Mouse (Mus musculus): ENCODE measurements around the gene Fam104a. TPM values are rescaled to one million over a fixed set of nuclear protein-coding genes. Genes with fewer than 3 reads are reported as not detected.
A peak's percentile ranks its signal among the peaks of the same experiment; 100 is the strongest.

The Fam104a gene
- total and polyA plus RNA-seq, 2 experiments from 2014 or later, result 30.1 to 46.3 TPM

- no peak for DNase-seq (ENCODE audit: low spot score)
Measured at GRCm38 (mm10) chr11:113691318-113691717, 7.4 kb upstream of the Fam104a start.

GRCm38 (mm10) chr11:113690506-113690905 lies 6.6 kb upstream of the Fam104a start:
- DNase-seq (ENCODE audit: low spot score), result no peak
- H3K36me3 ChIP-seq (ENCODE audit: insufficient read depth, low read length), result peaks cover 51% of the 10 kb centered on the region

More at GRCm38 (mm10) chr11:113691318-113691717, 7.4 kb upstream of the Fam104a start:
- no peak for ATAC-seq (ENCODE audit: low FRiP score)
- TF ChIP-seq CTCF (IDR thresholded peaks at IDR 0.05), result no peak
- Histone ChIP-seq H3K36me3 (ENCODE audit: insufficient read depth, low read length) (peaks cover 53% of the 10 kb centered on the region), H3K4me3 (ENCODE audit: low read depth, low read length) (no peak overlapping the region), H3K4me2 (ENCODE audit: low read depth, low read length, poor library complexity, severe bottlenecking) (no peak overlapping the region), H3K9ac (replicated peaks; ENCODE audit: low read length, poor library complexity, severe bottlenecking) (no peak overlapping the region), H3K27ac (ENCODE audit: low read depth, low read length) (no peak overlapping the region), H3K4me1 (ENCODE audit: insufficient read depth, low read length) (no peaks in the 10 kb centered on the region), H3K9me3 (ENCODE audit: low read length) (no peaks in the 10 kb centered on the region), H3K27me3 (ENCODE audit: insufficient read depth, low read length) (no peaks in the 10 kb centered on the region)
- 96% methylated on average over 5 of the region's 5 CpGs for WGBS

GRCm38 (mm10) chr11:113687031-113687430 lies 3.1 kb upstream of the Fam104a start:
- no peaks in the 10 kb centered on the region for H3K27me3 ChIP-seq (ENCODE audit: insufficient read depth, low read length)
- peaks cover 12% of the 10 kb centered on the region for H3K4me1 ChIP-seq (ENCODE audit: insufficient read depth, low read length)
- no peak overlapping the region for H3K4me3 ChIP-seq (ENCODE audit: low read depth, low read length)
- H3K9me3 ChIP-seq (ENCODE audit: low read length), result no peaks in the 10 kb centered on the region
- no peak for TF ChIP-seq CTCF (IDR thresholded peaks at IDR 0.05)
- ATAC-seq (ENCODE audit: low FRiP score) (no peak), DNase-seq (ENCODE audit: low spot score) (no peak)
- H3K36me3 ChIP-seq (ENCODE audit: insufficient read depth, low read length), result peaks cover 24% of the 10 kb centered on the region
- H3K27ac ChIP-seq (ENCODE audit: low read depth, low read length), result no peak overlapping the region
- no peak overlapping the region for H3K4me2 ChIP-seq (ENCODE audit: low read depth, low read length, poor library complexity, severe bottlenecking)
- WGBS, result 58% methylated on average over 2 of the region's 2 CpGs
- H3K9ac ChIP-seq (replicated peaks; ENCODE audit: low read length, poor library complexity, severe bottlenecking), result no peak overlapping the region

More at GRCm38 (mm10) chr11:113690506-113690905, 6.6 kb upstream of the Fam104a start:
- TF ChIP-seq CTCF (IDR thresholded peaks at IDR 0.05), result no peak
- ATAC-seq (ENCODE audit: low FRiP score), result no peak
- H3K4me1 ChIP-seq (ENCODE audit: insufficient read depth, low read length), result no peaks in the 10 kb centered on the region
- H3K9ac ChIP-seq (replicated peaks; ENCODE audit: low read length, poor library complexity, severe bottlenecking), result no peak overlapping the region
- H3K27ac ChIP-seq (ENCODE audit: low read depth, low read length), result no peak overlapping the region
- no peaks in the 10 kb centered on the region for H3K9me3 ChIP-seq (ENCODE audit: low read length)
- 90% methylated on average over 12 of the region's 12 CpGs for WGBS
- no peaks in the 10 kb centered on the region for H3K27me3 ChIP-seq (ENCODE audit: insufficient read depth, low read length)
- H3K4me3 ChIP-seq (ENCODE audit: low read depth, low read length), result no peak overlapping the region
- H3K4me2 ChIP-seq (ENCODE audit: low read depth, low read length, poor library complexity, severe bottlenecking), result no peak overlapping the region

GRCm38 (mm10) chr11:113684707-113685426 lies 912 bp upstream of the Fam104a start:
- H3K4me2 ChIP-seq (ENCODE audit: low read depth, low read length, poor library complexity, severe bottlenecking), result peak overlapping the region; percentile 97
- TF ChIP-seq CTCF (IDR thresholded peaks at IDR 0.05), result no peak
- DNase-seq (ENCODE audit: low spot score) (no peak), ATAC-seq (ENCODE audit: low FRiP score) (no peak)
- H3K27me3 ChIP-seq (ENCODE audit: insufficient read depth, low read length), result no peaks in the 10 kb centered on the region
- 43% methylated on average over 25 of the region's 25 CpGs for WGBS
- peaks cover 12% of the 10 kb centered on the region for H3K4me1 ChIP-seq (ENCODE audit: insufficient read depth, low read length)
- H3K27ac ChIP-seq (ENCODE audit: low read depth, low read length), result peak overlapping the region; percentile 92
- H3K4me3 ChIP-seq (ENCODE audit: low read depth, low read length), result peak overlapping the region; percentile 94
- peak overlapping the region; percentile 92 for H3K9ac ChIP-seq (replicated peaks; ENCODE audit: low read length, poor library complexity, severe bottlenecking)
- no peaks in the 10 kb centered on the region for H3K9me3 ChIP-seq (ENCODE audit: low read length)
- H3K36me3 ChIP-seq (ENCODE audit: insufficient read depth, low read length), result peaks cover 22% of the 10 kb centered on the region

GRCm38 (mm10) chr11:113683627-113683956 lies 363 bp downstream of the Fam104a start:
- peak overlapping the region; percentile 97 for H3K4me2 ChIP-seq (ENCODE audit: low read depth, low read length, poor library complexity, severe bottlenecking)
- peak overlapping the region; percentile 92 for H3K27ac ChIP-seq (ENCODE audit: low read depth, low read length)
- peak overlapping the region; percentile 92 for H3K9ac ChIP-seq (replicated peaks; ENCODE audit: low read length, poor library complexity, severe bottlenecking)
- ATAC-seq (ENCODE audit: low FRiP score) (peak; percentile 56; the same call in 1 of the 2 replicates), DNase-seq (ENCODE audit: low spot score) (no peak)
- peaks cover 10% of the 10 kb centered on the region for H3K36me3 ChIP-seq (ENCODE audit: insufficient read depth, low read length)
- H3K27me3 ChIP-seq (ENCODE audit: insufficient read depth, low read length), result no peaks in the 10 kb centered on the region
- H3K4me3 ChIP-seq (ENCODE audit: low read depth, low read length), result peak overlapping the region; percentile 94
- H3K4me1 ChIP-seq (ENCODE audit: insufficient read depth, low read length), result peaks cover 12% of the 10 kb centered on the region
- under 1% methylated on average over 31 of the region's 38 CpGs for WGBS
- TF ChIP-seq CTCF (IDR thresholded peaks at IDR 0.05), result no peak
- H3K9me3 ChIP-seq (ENCODE audit: low read length), result no peaks in the 10 kb centered on the region

GRCm38 (mm10) chr11:113682897-113683626 lies 893 bp downstream of the Fam104a start:
- peak overlapping the region; percentile 97 for H3K4me2 ChIP-seq (ENCODE audit: low read depth, low read length, poor library complexity, severe bottlenecking)
- H3K27ac ChIP-seq (ENCODE audit: low read depth, low read length), result peak overlapping the region; percentile 92
- peak; percentile 39 for DNase-seq (ENCODE audit: low spot score)
- peaks cover 6% of the 10 kb centered on the region; the same call in 1 of the 2 replicates for H3K36me3 ChIP-seq (ENCODE audit: insufficient read depth, low read length)
- no peaks in the 10 kb centered on the region for H3K27me3 ChIP-seq (ENCODE audit: insufficient read depth, low read length)
- no peak for TF ChIP-seq CTCF (IDR thresholded peaks at IDR 0.05)
- H3K9ac ChIP-seq (replicated peaks; ENCODE audit: low read length, poor library complexity, severe bottlenecking), result peak overlapping the region; percentile 92
- 2% methylated on average over 38 of the region's 38 CpGs for WGBS
- peaks cover 12% of the 10 kb centered on the region for H3K4me1 ChIP-seq (ENCODE audit: insufficient read depth, low read length)
- H3K4me3 ChIP-seq (ENCODE audit: low read depth, low read length), result peak overlapping the region; percentile 94
- no peaks in the 10 kb centered on the region for H3K9me3 ChIP-seq (ENCODE audit: low read length)
- ATAC-seq (ENCODE audit: low FRiP score), result peak; percentile 41

Measured in midbrain, postnatal 0 days (tissue).